Mouse (Mus musculus): ENCODE data around the gene Dcxr. TPM values are rescaled to one million over a fixed set of nuclear protein-coding genes. Genes with fewer than 3 reads are reported as not detected.
A peak's percentile ranks its signal among the peaks of the same experiment; 100 is the strongest.
"Not testable (repeated sequence)": the region's sequence is repeated elsewhere in the genome, so short reads cannot be mapped to it uniquely, and the experiment has no call there.

The Dcxr gene
- total RNA-seq, 2 experiments from 2014 or later: 3.1 to 5.8 TPM

GRCm38 (mm10) chr11:120731395-120731794 is 4.3 kb upstream of the Dcxr start:
- intact Hi-C loops (cut with DNase I): no loop called here

GRCm38 (mm10) chr11:120730331-120730870 is 3.3 kb upstream of the Dcxr start:
- intact Hi-C loops (cut with DNase I): no loop called here

More at GRCm38 (mm10) chr11:120731395-120731794, 4.3 kb upstream of the Dcxr start:
- no peak for DNase-seq

GRCm38 (mm10) chr11:120729432-120730050 is 2.5 kb upstream of the Dcxr start:
- peak in 1 of 2 experiments; percentile 31 for DNase-seq
- intact Hi-C loops (cut with DNase I): not testable (repeated sequence)

More at GRCm38 (mm10) chr11:120730331-120730870, 3.3 kb upstream of the Dcxr start:
- DNase-seq: no peak

GRCm38 (mm10) chr11:120728530-120729240 is 1.6 kb upstream of the Dcxr start:
- DNase-seq: no peak
- intact Hi-C loops (cut with DNase I): no loop called here

- DNase-seq: no peak
- intact Hi-C loops (cut with DNase I): no loop called here
Measured at GRCm38 (mm10) chr11:120727564-120727963, 483 bp upstream of the Dcxr start.

GRCm38 (mm10) chr11:120726243-120727168 is 575 bp downstream of the Dcxr start:
- DNase-seq: no peak
- intact Hi-C loops (cut with DNase I): no loop called here

GRCm38 (mm10) chr11:120723509-120723908 is 3.6 kb downstream of the Dcxr start:
- intact Hi-C loops (cut with DNase I): loop anchor here (5.0 kb wide), 1 partner anchor 179 kb away; no protein-coding TSS in a partner anchor
- DNase-seq: no peak

GRCm38 (mm10) chr11:120722761-120723382 is 4.2 kb downstream of the Dcxr start:
- DNase-seq: no peak
- intact Hi-C loops (cut with DNase I): loop anchor here (5.0 kb wide), 1 partner anchor 179 kb away; no protein-coding TSS in a partner anchor

- DNase-seq: no peak
- intact Hi-C loops (cut with DNase I): loop anchor here (5.0 kb wide), 1 partner anchor 180 kb away; no protein-coding TSS in a partner anchor
Measured at GRCm38 (mm10) chr11:120722067-120722630, 4.9 kb downstream of the Dcxr start.

GRCm38 (mm10) chr11:120721124-120722066 is 5.7 kb downstream of the Dcxr start, which contains the start of gene Rac3:
TSS of gene Rac3 (plus strand) at chr11:120721470.
- peak; percentile 75 to 76 for DNase-seq
- intact Hi-C loops (cut with DNase I): loop anchor here (5.0 kb wide), 1 partner anchor 181 kb away; no protein-coding TSS in a partner anchor

GRCm38 (mm10) chr11:120720450-120720849 is 6.6 kb downstream of the Dcxr start:
- peak; percentile 90 to 95 for DNase-seq
- intact Hi-C loops (cut with DNase I): loop anchor here (1.0 to 5.0 kb wide), 3 partner anchors 56 to 321 kb away; no protein-coding TSS in a partner anchor

GRCm38 (mm10) chr11:120719841-120720376 is 7.2 kb downstream of the Dcxr start:
- intact Hi-C loops (cut with DNase I): loop anchor here (1.0 to 5.0 kb wide), 3 partner anchors 56 to 321 kb away; no protein-coding TSS in a partner anchor
- no peak for DNase-seq

GRCm38 (mm10) chr11:120719242-120719641 is 7.8 kb downstream of the Dcxr start:
- no peak for DNase-seq
- intact Hi-C loops (cut with DNase I): no loop called here

- intact Hi-C loops (cut with DNase I): no loop called here
Measured at GRCm38 (mm10) chr11:120715131-120715530, 11.9 kb downstream of the Dcxr start.

GRCm38 (mm10) chr11:120714546-120714945 is 12.5 kb downstream of the Dcxr start:
- DNase-seq: no peak
- intact Hi-C loops (cut with DNase I): loop anchor here (5.0 kb wide), 3 partner anchors 137 to 227 kb away; no protein-coding TSS in a partner anchor

More at GRCm38 (mm10) chr11:120715131-120715530, 11.9 kb downstream of the Dcxr start:
- no peak for DNase-seq

GRCm38 (mm10) chr11:120713580-120714518 is 13.2 kb downstream of the Dcxr start, which contains the start of the genes Cenpx and Lrrc45:
TSS of gene Cenpx (minus strand) at chr11:120713738.
TSS of gene Lrrc45 (plus strand) at chr11:120713925.
- DNase-seq: peak; percentile 94 to 95
- intact Hi-C loops (cut with DNase I): loop anchor here (2.0 to 5.0 kb wide), 4 partner anchors 95 to 227 kb away; no protein-coding TSS in a partner anchor
